Mouse (Mus musculus) liver, adult (tissue): ENCODE measurements around the gene Alox12.

Experiments
- GATA4 ChIP-seq: IDR thresholded peaks from 2 replicates; pipeline ENCODE4 v1.6.1; 2014; ENCODE audit warnings: mild to moderate bottlenecking, low read length; ENCODE audit not compliant: insufficient replicate concordance

Gene Alox12

DNA sequence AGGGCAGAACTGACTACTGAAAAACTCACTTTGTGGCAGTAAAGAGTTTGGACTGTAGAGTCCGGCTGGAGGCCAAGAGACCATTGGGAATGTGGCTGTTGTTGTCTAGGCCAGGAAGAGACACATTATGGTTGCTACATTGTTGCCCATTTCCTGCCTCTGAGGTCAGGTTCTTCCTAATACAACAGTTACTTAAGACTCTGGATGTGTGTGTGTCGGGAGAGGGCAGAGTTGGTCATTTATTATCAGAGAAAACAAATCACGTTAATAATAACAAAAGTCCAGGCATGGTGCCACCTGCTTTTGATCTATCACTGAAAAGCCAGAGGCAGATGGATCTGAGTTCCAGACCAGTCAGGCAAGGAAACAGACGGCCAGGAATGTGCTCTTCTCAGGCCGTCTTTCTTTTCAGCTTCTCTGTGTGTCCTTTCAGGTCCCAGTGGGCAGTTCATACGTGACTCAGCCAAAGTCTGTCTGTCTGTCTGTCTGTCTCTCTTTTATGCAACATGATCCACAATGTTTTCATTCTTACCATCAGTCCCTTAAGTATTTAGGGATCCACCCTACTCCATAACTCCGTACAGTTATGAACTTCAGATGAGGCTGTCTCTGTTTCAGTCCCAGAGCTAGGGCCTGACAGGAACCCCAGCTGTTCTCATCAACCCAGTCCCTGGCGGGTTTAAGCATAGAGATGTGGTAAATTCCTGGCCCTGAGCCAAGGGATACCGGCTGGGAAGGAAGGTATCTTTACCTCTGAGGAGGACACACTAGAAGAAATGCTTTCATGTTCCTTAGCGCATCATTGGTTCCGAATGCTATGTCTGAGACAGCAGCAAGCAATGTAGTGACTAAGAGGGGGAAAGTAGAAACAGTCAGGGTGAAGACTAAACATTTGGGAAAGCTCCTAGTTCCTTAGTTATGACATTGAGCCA lies 61.5 kb downstream of the Alox12 start:
- no peak for TF ChIP-seq GATA4

DNA sequence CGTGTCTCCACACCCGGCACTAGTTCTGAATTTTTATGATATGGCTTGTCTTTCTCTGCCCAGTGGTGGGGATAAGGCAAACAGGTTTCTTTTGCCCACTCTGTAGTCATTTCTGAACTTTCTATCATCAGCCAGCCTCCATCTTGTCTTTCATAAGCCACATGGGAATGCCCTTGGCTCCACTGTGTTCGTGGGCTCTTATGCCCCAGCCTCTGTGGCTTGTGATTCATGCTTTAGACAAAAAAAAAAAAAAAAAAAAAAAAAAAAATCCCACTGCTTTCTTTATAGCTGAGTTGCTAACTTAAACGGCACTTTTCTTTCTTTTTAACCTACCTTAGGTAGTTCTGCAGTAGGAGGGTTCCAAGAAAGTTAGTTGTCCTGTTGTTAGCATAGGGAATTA lies 63.0 kb downstream of the Alox12 start:
- no peak for TF ChIP-seq GATA4
